Mouse (Mus musculus): ENCODE data around the gene Ppp1r12b. TPM values are rescaled to one million over a fixed set of nuclear protein-coding genes. Genes with fewer than 3 reads are reported as not detected.

Ppp1r12b gene
- polyA plus RNA-seq, 1 experiment = 6.1 TPM

DNA sequence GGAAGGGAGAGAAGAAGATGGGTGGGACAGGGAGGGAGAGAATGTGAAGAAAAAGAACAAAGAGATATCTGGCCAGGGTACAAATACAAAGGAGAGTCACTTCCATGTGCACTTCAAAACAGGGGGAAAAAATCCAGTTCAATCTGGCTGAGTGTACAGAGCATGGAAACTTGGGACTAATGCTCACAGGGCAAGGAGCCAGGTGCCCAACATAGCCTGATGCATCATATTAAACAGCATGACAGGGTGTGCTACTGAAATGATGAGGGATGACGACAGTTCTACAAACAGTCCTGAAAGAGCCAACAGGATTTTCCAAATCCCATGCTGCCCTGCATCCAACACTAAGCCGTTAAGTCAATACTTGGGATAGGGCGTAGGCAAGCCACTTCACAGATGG is 5.8 kb downstream of the Ppp1r12b start:
- Histone ChIP-seq H3K27me3 (ENCODE audit: control insufficient read depth, insufficient read depth, low read length) (no peaks in the 10 kb centered on the region), H3K36me3 (ENCODE audit: control insufficient read depth, insufficient read depth, low read length) (no peaks in the 10 kb centered on the region), H3K27ac (ENCODE audit: insufficient read depth, low read length) (no peak overlapping the region), H3K4me1 (ENCODE audit: control insufficient read depth, insufficient read depth, insufficient read length) (peaks cover 2% of the 10 kb centered on the region), H3K4me3 (ENCODE audit: extremely low read depth, insufficient read depth, insufficient read length) (no peak overlapping the region)
- WGBS = 96% methylated on average over 3 of the region's 3 CpGs
- DNase-seq (ENCODE audit: low read depth in 1 of 2, low spot score in 2 of 2) = no peak
- no peak for TF ChIP-seq POLR2A (IDR thresholded peaks at IDR 0.05; ENCODE audit: low read depth, low read length)
- no peak for TF ChIP-seq CTCF (IDR thresholded peaks at IDR 0.05; ENCODE audit: extremely low read depth, insufficient read depth, insufficient read length, insufficient replicate concordance)

DNA sequence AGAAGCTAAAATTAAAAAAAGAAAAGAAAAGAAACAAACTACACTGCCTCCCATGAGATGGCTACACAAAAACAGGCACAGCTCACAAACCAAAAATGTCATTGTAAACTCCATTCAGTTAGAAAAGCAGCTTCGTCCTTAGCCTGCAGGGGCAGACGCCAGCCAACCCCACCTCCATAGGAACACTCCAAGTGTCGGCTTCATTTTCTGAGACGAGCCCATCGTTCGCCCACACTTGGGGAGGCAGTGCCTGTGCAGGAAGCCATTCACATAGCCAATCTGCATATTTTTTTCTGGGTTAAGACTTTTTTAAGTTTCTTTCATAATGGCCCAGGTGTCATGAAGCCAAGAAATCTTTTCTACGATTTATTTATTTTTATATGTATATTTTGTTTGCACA is 8.2 kb downstream of the Ppp1r12b start:
- no peak for DNase-seq (ENCODE audit: low read depth in 1 of 2, low spot score in 2 of 2)
- no peaks in the 10 kb centered on the region for H3K36me3 ChIP-seq (ENCODE audit: control insufficient read depth, insufficient read depth, low read length)
- no peaks in the 10 kb centered on the region for H3K27me3 ChIP-seq (ENCODE audit: control insufficient read depth, insufficient read depth, low read length)
- no peaks in the 10 kb centered on the region for H3K4me1 ChIP-seq (ENCODE audit: control insufficient read depth, insufficient read depth, insufficient read length)
- 93% methylated on average over 7 of the region's 7 CpGs for WGBS
- no peak overlapping the region for H3K4me3 ChIP-seq (ENCODE audit: extremely low read depth, insufficient read depth, insufficient read length)
- no peak for TF ChIP-seq CTCF (IDR thresholded peaks at IDR 0.05; ENCODE audit: extremely low read depth, insufficient read depth, insufficient read length, insufficient replicate concordance)
- TF ChIP-seq POLR2A (IDR thresholded peaks at IDR 0.05; ENCODE audit: low read depth, low read length) = no peak
- H3K27ac ChIP-seq (ENCODE audit: insufficient read depth, low read length) = no peak overlapping the region

GRCm38 (mm10) chr1:134942898-134943297 is 12.8 kb downstream of the Ppp1r12b start:
- no peak overlapping the region for H3K27ac ChIP-seq (ENCODE audit: insufficient read depth, low read length)
- no peaks in the 10 kb centered on the region for H3K36me3 ChIP-seq (ENCODE audit: control insufficient read depth, insufficient read depth, low read length)
- DNase-seq (ENCODE audit: low read depth in 1 of 2, low spot score in 2 of 2) = no peak
- 93% methylated on average over 2 of the region's 2 CpGs for WGBS
- no peaks in the 10 kb centered on the region for H3K27me3 ChIP-seq (ENCODE audit: control insufficient read depth, insufficient read depth, low read length)
- no peak overlapping the region for H3K4me3 ChIP-seq (ENCODE audit: extremely low read depth, insufficient read depth, insufficient read length)
- no peaks in the 10 kb centered on the region for H3K4me1 ChIP-seq (ENCODE audit: control insufficient read depth, insufficient read depth, insufficient read length)
- no peak for TF ChIP-seq POLR2A (IDR thresholded peaks at IDR 0.05; ENCODE audit: low read depth, low read length)
- TF ChIP-seq CTCF (IDR thresholded peaks at IDR 0.05; ENCODE audit: extremely low read depth, insufficient read depth, insufficient read length, insufficient replicate concordance) = no peak

DNA sequence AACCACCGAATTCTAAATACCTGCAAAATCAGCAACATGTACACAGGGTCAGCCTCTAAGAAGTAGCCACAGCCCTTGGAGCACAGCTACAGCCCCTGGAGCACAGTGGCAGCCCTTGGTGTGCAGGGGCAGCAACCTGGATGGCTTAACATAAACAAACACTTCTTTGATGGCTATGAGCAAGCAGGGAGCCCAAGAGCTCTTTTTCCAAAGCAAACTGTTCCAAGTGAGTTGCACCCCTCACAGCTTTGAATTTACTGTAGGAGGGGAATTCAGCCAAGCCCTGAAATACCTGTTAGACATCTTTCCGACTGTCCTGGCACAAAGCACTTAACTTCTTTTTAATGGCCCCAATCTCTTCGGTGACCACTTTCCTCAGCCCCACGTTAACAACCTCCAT is 14.9 kb downstream of the Ppp1r12b start:
- no peak for TF ChIP-seq POLR2A (IDR thresholded peaks at IDR 0.05; ENCODE audit: low read depth, low read length)
- no peak for TF ChIP-seq CTCF (IDR thresholded peaks at IDR 0.05; ENCODE audit: extremely low read depth, insufficient read depth, insufficient read length, insufficient replicate concordance)
- no peak overlapping the region for H3K27ac ChIP-seq (ENCODE audit: insufficient read depth, low read length)
- no peaks in the 10 kb centered on the region for H3K4me1 ChIP-seq (ENCODE audit: control insufficient read depth, insufficient read depth, insufficient read length)
- H3K27me3 ChIP-seq (ENCODE audit: control insufficient read depth, insufficient read depth, low read length) = no peaks in the 10 kb centered on the region
- no peak for DNase-seq (ENCODE audit: low read depth in 1 of 2, low spot score in 2 of 2)
- no peak overlapping the region for H3K4me3 ChIP-seq (ENCODE audit: extremely low read depth, insufficient read depth, insufficient read length)
- 89% methylated on average over 4 of the region's 4 CpGs for WGBS
- no peaks in the 10 kb centered on the region for H3K36me3 ChIP-seq (ENCODE audit: control insufficient read depth, insufficient read depth, low read length)

DNA sequence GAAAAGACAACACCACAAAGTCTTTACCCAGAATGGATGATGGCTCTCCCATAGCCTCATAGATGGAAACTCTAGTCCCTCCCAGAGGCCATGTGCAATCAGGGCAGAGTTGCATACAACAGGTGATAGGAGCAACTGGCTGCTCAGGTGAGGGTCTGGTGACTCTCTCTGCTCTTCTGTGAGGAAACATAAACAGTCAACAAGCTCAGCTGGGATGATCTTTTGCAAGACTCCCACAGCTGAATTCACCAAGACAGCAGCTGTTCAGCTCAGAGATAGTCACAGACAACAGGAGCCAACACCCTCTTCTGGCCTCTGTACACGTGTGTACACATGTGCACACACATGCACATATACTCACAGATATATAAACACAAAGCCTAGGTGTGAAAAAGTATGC is 17.5 kb downstream of the Ppp1r12b start:
- no peak for DNase-seq (ENCODE audit: low read depth in 1 of 2, low spot score in 2 of 2)
- TF ChIP-seq CTCF (IDR thresholded peaks at IDR 0.05; ENCODE audit: extremely low read depth, insufficient read depth, insufficient read length, insufficient replicate concordance) (no peak), POLR2A (IDR thresholded peaks at IDR 0.05; ENCODE audit: low read depth, low read length) (no peak)
- 98% methylated on average over 1 of the region's 1 CpGs for WGBS
- Histone ChIP-seq H3K36me3 (ENCODE audit: control insufficient read depth, insufficient read depth, low read length) (no peaks in the 10 kb centered on the region), H3K27ac (ENCODE audit: insufficient read depth, low read length) (no peak overlapping the region), H3K4me3 (ENCODE audit: extremely low read depth, insufficient read depth, insufficient read length) (no peak overlapping the region), H3K4me1 (ENCODE audit: control insufficient read depth, insufficient read depth, insufficient read length) (no peaks in the 10 kb centered on the region), H3K27me3 (ENCODE audit: control insufficient read depth, insufficient read depth, low read length) (no peaks in the 10 kb centered on the region)

DNA sequence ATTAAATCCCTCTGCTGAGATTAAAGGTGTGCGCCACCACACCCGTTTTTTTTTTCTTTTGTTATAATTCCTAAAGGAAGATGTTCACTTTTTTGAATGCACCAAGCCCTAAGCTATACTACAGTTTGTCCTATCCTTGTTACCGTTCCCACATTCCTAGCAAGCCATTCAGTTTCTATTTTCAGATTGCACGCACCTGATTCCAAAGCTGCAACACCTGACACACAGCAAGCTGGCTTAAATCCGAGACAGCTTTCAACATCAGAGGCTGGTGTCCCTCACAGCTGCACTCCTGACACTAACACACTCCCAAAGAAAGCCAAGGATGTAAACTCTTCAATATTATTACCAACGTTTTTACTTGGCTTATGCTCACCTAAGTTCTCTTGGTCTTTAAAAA is 19.4 kb downstream of the Ppp1r12b start:
- H3K4me3 ChIP-seq (ENCODE audit: extremely low read depth, insufficient read depth, insufficient read length) = no peak overlapping the region
- H3K4me1 ChIP-seq (ENCODE audit: control insufficient read depth, insufficient read depth, insufficient read length) = no peaks in the 10 kb centered on the region
- H3K27ac ChIP-seq (ENCODE audit: insufficient read depth, low read length) = no peak overlapping the region
- DNase-seq (ENCODE audit: low read depth in 1 of 2, low spot score in 2 of 2) = no peak
- H3K36me3 ChIP-seq (ENCODE audit: control insufficient read depth, insufficient read depth, low read length) = no peaks in the 10 kb centered on the region
- TF ChIP-seq POLR2A (IDR thresholded peaks at IDR 0.05; ENCODE audit: low read depth, low read length) = no peak
- no peak for TF ChIP-seq CTCF (IDR thresholded peaks at IDR 0.05; ENCODE audit: extremely low read depth, insufficient read depth, insufficient read length, insufficient replicate concordance)
- H3K27me3 ChIP-seq (ENCODE audit: control insufficient read depth, insufficient read depth, low read length) = no peaks in the 10 kb centered on the region
- 91% methylated on average over 6 of the region's 6 CpGs for WGBS

GRCm38 (mm10) chr1:134932431-134932830 is 23.3 kb downstream of the Ppp1r12b start:
- H3K36me3 ChIP-seq (ENCODE audit: control insufficient read depth, insufficient read depth, low read length) = no peaks in the 10 kb centered on the region
- TF ChIP-seq POLR2A (IDR thresholded peaks at IDR 0.05; ENCODE audit: low read depth, low read length) = no peak
- TF ChIP-seq CTCF (IDR thresholded peaks at IDR 0.05; ENCODE audit: extremely low read depth, insufficient read depth, insufficient read length, insufficient replicate concordance) = no peak
- H3K4me1 ChIP-seq (ENCODE audit: control insufficient read depth, insufficient read depth, insufficient read length) = no peaks in the 10 kb centered on the region
- no peaks in the 10 kb centered on the region for H3K27me3 ChIP-seq (ENCODE audit: control insufficient read depth, insufficient read depth, low read length)
- H3K4me3 ChIP-seq (ENCODE audit: extremely low read depth, insufficient read depth, insufficient read length) = no peak overlapping the region
- WGBS = 86% methylated on average over 7 of the region's 7 CpGs
- no peak overlapping the region for H3K27ac ChIP-seq (ENCODE audit: insufficient read depth, low read length)
- DNase-seq (ENCODE audit: low read depth in 1 of 2, low spot score in 2 of 2) = no peak

Measured in spleen, adult 2 months (tissue).